Mouse (Mus musculus) adrenal gland, adult (tissue): ENCODE measurements around the gene Gm5724.

Source experiments
- DNase-seq, 2 experiments: peaks; one replicate each; pipeline ENCODE4 v3.0.0; 2022 to 2023; ENCODE audit warnings: low spot score in 1 of 2; ENCODE audit not compliant: inconsistent age in 2 of 2

Gm5724 gene

GRCm38 (mm10) chr6:141773710-141774109, at the start of gene Gm5724:
Gm5724 (minus strand) TSS chr6:141773810.
- DNase-seq = no peak

- DNase-seq = peak; percentile 13 to 71
These were observed 24.2 kb upstream of the Gm5724 start for GRCm38 (mm10) chr6:141797837-141798236.

GRCm38 (mm10) chr6:141774476-141774875, 866 bp upstream of the Gm5724 start:
- no peak for DNase-seq

GRCm38 (mm10) chr6:141691246-141691645, 82.4 kb downstream of the Gm5724 start:
- no peak for DNase-seq

- DNase-seq = no peak
These were observed 86.6 kb downstream of the Gm5724 start for GRCm38 (mm10) chr6:141687008-141687407.
